Mouse (Mus musculus): ENCODE data around the gene Tbx5.

- no peak for TF ChIP-seq CTCF (IDR thresholded peaks at IDR 0.05; ENCODE audit: low read depth, low read length)
- no peak for TF ChIP-seq GATA1 (IDR thresholded peaks at IDR 0.05; ENCODE audit: borderline replicate concordance, low read length)
- no peak for TF ChIP-seq TAL1 (conservative IDR thresholded peaks at IDR 0.05; ENCODE audit: low read depth, low read length)
- no peak for TF ChIP-seq POLR2AphosphoS5 (IDR thresholded peaks at IDR 0.05; ENCODE audit: insufficient replicate concordance, low read depth, low read length)
Observed at GRCm38 (mm10) chr5:119810994-119811690, 21.3 kb upstream of the Tbx5 start.
